Mouse (Mus musculus): ENCODE results near the gene Pacs1. TPM values are rescaled to one million over a fixed set of nuclear protein-coding genes. Genes with fewer than 3 reads are reported as not detected.

The Pacs1 gene
- polyA plus RNA-seq, 1 experiment from 2014 or later, result 25.6 TPM

- peaks cover 36% of the 10 kb centered on the region for H3K4me1 ChIP-seq
- H3K27me3 ChIP-seq (replicated peaks; ENCODE audit: low read depth, poor library complexity, severe bottlenecking), result no peaks in the 10 kb centered on the region
- no peaks in the 10 kb centered on the region for H3K9me3 ChIP-seq
- DNase-seq (ENCODE audit: low spot score), result no peak
- H3K36me3 ChIP-seq (replicated peaks), result peaks cover 78% of the 10 kb centered on the region
- peak overlapping the region; percentile 77 for H3K4me3 ChIP-seq
- 25% methylated on average over 9 of the region's 9 CpGs for WGBS
- peak overlapping the region; percentile 97 for H3K27ac ChIP-seq (replicated peaks)
These were observed 166.8 kb downstream of the Pacs1 start for GRCm38 (mm10) chr19:5106074-5106473.

DNA sequence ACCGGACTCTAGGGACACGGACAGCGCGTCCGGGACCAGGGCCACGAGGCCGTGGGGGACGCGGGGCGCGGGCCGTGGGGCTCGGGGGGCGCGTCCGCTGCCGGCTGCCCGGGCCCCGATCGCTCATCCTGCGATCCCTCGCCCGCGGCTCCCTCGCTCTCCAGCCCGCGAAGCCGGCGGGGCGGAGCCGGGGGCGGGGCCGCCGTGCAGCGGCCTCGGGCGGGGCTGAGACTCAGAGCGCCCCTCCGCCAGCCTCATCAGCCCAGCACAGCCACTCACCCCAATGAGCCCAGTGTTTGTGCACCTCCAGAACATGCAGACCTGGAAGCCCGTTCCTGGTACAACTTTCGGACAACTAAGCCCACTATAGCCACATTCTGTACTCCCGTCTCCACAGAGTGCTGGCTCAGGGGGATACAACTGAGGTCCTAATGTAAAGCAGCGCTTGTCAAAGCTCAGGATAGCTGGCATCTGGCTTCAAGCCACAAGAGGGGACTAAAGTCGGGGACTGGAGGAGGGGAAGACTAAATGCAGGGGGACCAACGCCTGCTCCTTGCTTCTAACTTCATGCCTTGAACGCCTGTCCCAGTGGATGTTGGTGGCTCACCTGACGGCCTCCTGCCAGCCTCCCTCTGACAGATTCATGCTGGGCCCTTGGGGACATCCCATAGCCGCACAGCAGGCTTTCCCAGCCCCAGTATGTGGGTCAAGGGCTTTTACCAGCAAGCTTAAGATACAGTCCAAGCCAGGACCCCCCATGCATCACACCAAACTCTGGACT lies 174.4 kb downstream of the Pacs1 start, which contains the start of gene Cnih2:
Gene Cnih2 (minus strand): TSS at position 159 of the 781 bp plus-strand sequence.
- Histone ChIP-seq H3K4me3 (peak within 1 kb of the TSS; percentile 80), H3K4me1 (peaks cover 63% of the 10 kb centered on the region), H3K27ac (replicated peaks) (peak within 1 kb of the TSS; percentile 92), H3K36me3 (replicated peaks) (peaks cover 51% of the 10 kb centered on the region), H3K27me3 (replicated peaks; ENCODE audit: low read depth, poor library complexity, severe bottlenecking) (peaks cover 21% of the 10 kb centered on the region), H3K9me3 (no peaks in the 10 kb centered on the region)
- 3% methylated on average over 48 of the region's 48 CpGs for WGBS
- DNase-seq (ENCODE audit: low spot score), result peak; percentile 83

GRCm38 (mm10) chr19:5097521-5098362 lies 175.2 kb downstream of the Pacs1 start:
- WGBS, result 4% methylated on average over 31 of the region's 31 CpGs
- peak; percentile 42 for DNase-seq (ENCODE audit: low spot score)
- peak overlapping the region; percentile 92 for H3K27ac ChIP-seq (replicated peaks)
- no peaks in the 10 kb centered on the region for H3K9me3 ChIP-seq
- H3K27me3 ChIP-seq (replicated peaks; ENCODE audit: low read depth, poor library complexity, severe bottlenecking), result peaks cover 21% of the 10 kb centered on the region
- peaks cover 51% of the 10 kb centered on the region for H3K36me3 ChIP-seq (replicated peaks)
- H3K4me3 ChIP-seq, result peak overlapping the region; percentile 80
- H3K4me1 ChIP-seq, result peaks cover 65% of the 10 kb centered on the region

- Histone ChIP-seq H3K27ac (replicated peaks) (no peak overlapping the region; the same call in 1 of the 2 replicates), H3K4me1 (peaks cover 65% of the 10 kb centered on the region)
- peak; percentile 26 for DNase-seq (ENCODE audit: low spot score)
These were observed 176.9 kb downstream of the Pacs1 start for GRCm38 (mm10) chr19:5095887-5096474.

GRCm38 (mm10) chr19:5094746-5095417 lies 178.0 kb downstream of the Pacs1 start:
- peaks cover 21% of the 10 kb centered on the region for H3K27me3 ChIP-seq (replicated peaks; ENCODE audit: low read depth, poor library complexity, severe bottlenecking)
- H3K27ac ChIP-seq (replicated peaks), result no peak overlapping the region
- H3K4me1 ChIP-seq, result peaks cover 65% of the 10 kb centered on the region
- WGBS, result 47% methylated on average over 11 of the region's 11 CpGs
- peak overlapping the region; percentile 80 for H3K4me3 ChIP-seq
- H3K36me3 ChIP-seq (replicated peaks), result peaks cover 51% of the 10 kb centered on the region
- DNase-seq (ENCODE audit: low spot score), result no peak
- no peaks in the 10 kb centered on the region for H3K9me3 ChIP-seq

More at GRCm38 (mm10) chr19:5095887-5096474, 176.9 kb downstream of the Pacs1 start:
- Histone ChIP-seq H3K9me3 (no peaks in the 10 kb centered on the region), H3K36me3 (replicated peaks) (peaks cover 51% of the 10 kb centered on the region), H3K27me3 (replicated peaks; ENCODE audit: low read depth, poor library complexity, severe bottlenecking) (peaks cover 21% of the 10 kb centered on the region), H3K4me3 (peak overlapping the region; percentile 80)
- 15% methylated on average over 9 of the region's 9 CpGs for WGBS

GRCm38 (mm10) chr19:5094243-5094632 lies 178.7 kb downstream of the Pacs1 start:
- H3K27me3 ChIP-seq (replicated peaks; ENCODE audit: low read depth, poor library complexity, severe bottlenecking), result peaks cover 21% of the 10 kb centered on the region
- H3K36me3 ChIP-seq (replicated peaks), result peaks cover 46% of the 10 kb centered on the region
- no peak overlapping the region for H3K27ac ChIP-seq (replicated peaks)
- H3K4me3 ChIP-seq, result peak overlapping the region; percentile 80
- WGBS, result under 1% methylated on average over 21 of the region's 21 CpGs
- H3K9me3 ChIP-seq, result no peaks in the 10 kb centered on the region
- H3K4me1 ChIP-seq, result peaks cover 63% of the 10 kb centered on the region
- DNase-seq (ENCODE audit: low spot score), result peak; percentile 98

DNA sequence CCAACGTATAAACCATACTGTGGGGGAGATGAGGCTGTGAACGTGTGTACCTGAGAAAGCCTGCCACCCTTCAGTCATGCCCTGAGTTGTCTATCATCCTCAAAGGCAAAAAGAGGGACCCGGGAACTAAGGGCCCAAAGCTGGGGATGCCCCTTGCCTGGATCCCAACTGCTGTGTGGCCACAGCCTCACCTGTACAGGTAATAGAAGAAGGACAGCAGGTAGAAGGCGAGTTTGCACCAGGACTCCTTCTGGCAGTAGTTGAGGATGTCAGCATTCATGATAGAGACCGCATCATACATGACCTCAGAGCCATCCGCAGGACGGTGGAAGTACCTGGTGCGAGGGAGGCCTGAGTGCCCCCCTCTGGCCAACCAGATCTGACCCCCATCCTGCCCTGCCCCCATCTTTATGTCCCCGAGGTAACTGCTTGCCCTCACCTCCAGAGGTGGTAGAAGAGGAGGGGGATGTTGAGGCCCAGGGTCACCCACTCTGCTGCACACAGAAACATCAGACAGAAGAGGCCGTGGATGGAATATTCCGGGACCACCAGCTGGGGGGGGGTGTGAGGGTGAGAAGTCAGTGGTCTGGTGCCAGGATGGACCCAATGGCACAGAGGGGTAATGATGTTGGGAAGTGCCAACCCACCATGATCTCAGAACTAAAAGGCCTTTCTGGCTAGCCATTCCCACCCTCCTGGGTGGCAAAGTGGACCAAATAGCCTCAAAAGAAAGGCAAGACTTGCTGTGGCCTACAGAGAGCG lies 179.3 kb downstream of the Pacs1 start:
- peak overlapping the region; percentile 80 for H3K4me3 ChIP-seq

DNA sequence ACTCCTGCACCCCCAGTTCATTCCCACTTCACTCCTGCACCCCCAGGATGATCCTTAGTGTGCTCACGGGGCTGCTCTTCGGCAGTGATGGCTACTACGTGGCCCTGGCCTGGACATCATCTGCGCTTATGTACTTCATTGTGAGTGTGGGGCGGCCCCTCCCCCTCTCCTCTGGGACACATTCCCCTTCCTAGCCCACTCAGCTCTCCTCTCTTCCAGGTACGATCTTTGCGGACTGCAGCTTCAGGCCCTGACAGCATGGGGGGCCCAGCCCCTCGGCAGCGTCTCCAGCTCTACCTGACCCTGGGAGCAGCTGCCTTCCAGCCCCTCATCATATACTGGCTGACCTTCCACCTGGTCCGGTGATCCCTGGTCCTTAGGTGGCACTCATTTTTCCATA lies 180.8 kb downstream of the Pacs1 start:
- H3K4me1 ChIP-seq, result peaks cover 56% of the 10 kb centered on the region

More for the DNA sequence above, 179.3 kb downstream of the Pacs1 start:
- WGBS, result 76% methylated on average over 12 of the region's 12 CpGs
- H3K27ac ChIP-seq (replicated peaks), result no peak overlapping the region
- H3K4me1 ChIP-seq, result peaks cover 63% of the 10 kb centered on the region
- H3K9me3 ChIP-seq, result no peaks in the 10 kb centered on the region
- H3K27me3 ChIP-seq (replicated peaks; ENCODE audit: low read depth, poor library complexity, severe bottlenecking), result peaks cover 21% of the 10 kb centered on the region
- H3K36me3 ChIP-seq (replicated peaks), result peaks cover 42% of the 10 kb centered on the region
- peak; percentile 23 for DNase-seq (ENCODE audit: low spot score)

GRCm38 (mm10) chr19:5089324-5089723 lies 183.6 kb downstream of the Pacs1 start:
- Histone ChIP-seq H3K4me1 (peaks cover 41% of the 10 kb centered on the region), H3K9me3 (no peaks in the 10 kb centered on the region), H3K27ac (replicated peaks) (no peak overlapping the region), H3K36me3 (replicated peaks) (peaks cover 42% of the 10 kb centered on the region), H3K4me3 (peak overlapping the region; percentile 90), H3K27me3 (replicated peaks; ENCODE audit: low read depth, poor library complexity, severe bottlenecking) (peaks cover 23% of the 10 kb centered on the region)
- DNase-seq (ENCODE audit: low spot score), result no peak
- 89% methylated on average over 4 of the region's 4 CpGs for WGBS

More for the DNA sequence above, 180.8 kb downstream of the Pacs1 start:
- Histone ChIP-seq H3K27ac (replicated peaks) (no peak overlapping the region), H3K9me3 (no peaks in the 10 kb centered on the region), H3K4me3 (no peak overlapping the region; the same call in 1 of the 2 replicates), H3K36me3 (replicated peaks) (peaks cover 42% of the 10 kb centered on the region), H3K27me3 (replicated peaks; ENCODE audit: low read depth, poor library complexity, severe bottlenecking) (peaks cover 17% of the 10 kb centered on the region)
- 92% methylated on average over 10 of the region's 10 CpGs for WGBS
- no peak for DNase-seq (ENCODE audit: low spot score)

GRCm38 (mm10) chr19:5087884-5088728 lies 184.8 kb downstream of the Pacs1 start, which contains the start of gene Yif1a:
Gene Yif1a, plus strand, starts transcription at chr19:5088538.
- no peaks in the 10 kb centered on the region for H3K9me3 ChIP-seq
- DNase-seq (ENCODE audit: low spot score), result peak; percentile 95
- peaks cover 31% of the 10 kb centered on the region for H3K4me1 ChIP-seq
- peak within 1 kb of the TSS; percentile 84 for H3K27ac ChIP-seq (replicated peaks)
- H3K4me3 ChIP-seq, result peak within 1 kb of the TSS; percentile 90
- WGBS, result under 1% methylated on average over 58 of the region's 58 CpGs
- H3K27me3 ChIP-seq (replicated peaks; ENCODE audit: low read depth, poor library complexity, severe bottlenecking), result peaks cover 35% of the 10 kb centered on the region
- H3K36me3 ChIP-seq (replicated peaks), result peaks cover 34% of the 10 kb centered on the region

All from embryonic facial prominence, embryonic 10.5 days (tissue).